Mouse (Mus musculus) stomach, postnatal 0 days (tissue): Measurements from ENCODE around the gene BC004004.

Experiments
- CTCF ChIP-seq: IDR thresholded peaks from 2 replicates; pipeline ENCODE4 v1.5.1; 2016; ENCODE audit warnings: antibody characterized with exemption, low read depth, mild to moderate bottlenecking, moderate library complexity
- EP300 ChIP-seq: optimal IDR thresholded peaks from 2 replicates; pipeline ENCODE3; 2016; ENCODE audit warnings: antibody characterized with exemption

DNA sequence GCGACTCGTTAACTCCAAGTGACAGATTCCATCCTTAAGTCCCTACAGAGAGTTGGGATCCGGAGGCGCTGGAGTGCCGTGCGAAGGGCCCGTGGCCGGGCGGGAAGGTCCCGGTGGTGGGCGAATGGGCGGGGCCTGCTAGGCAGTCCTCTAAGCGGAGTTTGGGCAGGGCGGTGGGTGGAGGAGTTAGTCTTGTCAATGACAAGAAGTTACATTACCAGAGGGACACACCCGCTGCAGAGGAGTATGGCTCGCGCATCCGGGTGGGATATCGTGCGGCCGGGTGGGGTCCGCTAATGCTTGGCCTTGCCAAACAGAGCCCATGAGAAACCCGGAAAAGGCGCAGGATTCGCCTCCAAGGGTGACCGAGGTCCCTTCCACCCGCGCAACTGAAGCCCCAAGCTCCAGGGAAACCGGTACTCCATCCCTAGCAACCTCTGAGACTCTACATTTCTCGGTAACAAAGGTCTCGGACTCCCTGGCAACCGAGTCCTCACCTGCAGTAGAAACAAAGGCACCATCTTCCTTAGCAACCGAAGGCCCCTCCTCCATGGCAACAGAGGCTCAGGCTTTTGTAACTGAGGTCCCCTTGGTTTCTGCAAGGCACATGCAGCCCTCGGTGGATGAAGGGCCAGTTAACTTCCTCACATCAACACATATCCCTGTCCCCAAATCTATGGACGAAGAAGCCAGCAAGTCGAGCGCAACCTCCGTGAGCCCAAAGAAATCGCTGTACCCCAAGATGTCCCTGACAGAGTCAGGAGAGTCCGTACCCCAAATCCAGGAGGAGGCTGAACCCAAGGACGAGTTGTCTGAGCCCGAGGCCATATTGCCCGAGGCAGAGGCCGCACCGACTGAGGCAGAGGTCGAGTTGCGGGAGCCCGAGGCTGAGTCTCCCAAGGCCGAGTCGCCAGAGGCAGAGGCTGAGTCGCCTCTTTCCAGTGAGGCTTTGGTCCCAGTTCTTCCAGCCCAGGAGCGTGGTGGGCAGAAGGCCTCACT, 58.2 kb downstream of the BC004004 start:
- no peak for TF ChIP-seq EP300
- no peak for TF ChIP-seq CTCF
